Mouse (Mus musculus) cerebral cortex, adult 2 months (tissue): ENCODE measurements around the gene Olfr1339.

Experiments
- WGBS: fragments of 180-500 bp; shearing (Covaris S2); methylation state at CpG from one replicate; pipeline ENCODE4 v1.1.7; 2018; 5-methylcytosine and 5-hydroxymethylcytosine counted together

The Olfr1339 gene

DNA sequence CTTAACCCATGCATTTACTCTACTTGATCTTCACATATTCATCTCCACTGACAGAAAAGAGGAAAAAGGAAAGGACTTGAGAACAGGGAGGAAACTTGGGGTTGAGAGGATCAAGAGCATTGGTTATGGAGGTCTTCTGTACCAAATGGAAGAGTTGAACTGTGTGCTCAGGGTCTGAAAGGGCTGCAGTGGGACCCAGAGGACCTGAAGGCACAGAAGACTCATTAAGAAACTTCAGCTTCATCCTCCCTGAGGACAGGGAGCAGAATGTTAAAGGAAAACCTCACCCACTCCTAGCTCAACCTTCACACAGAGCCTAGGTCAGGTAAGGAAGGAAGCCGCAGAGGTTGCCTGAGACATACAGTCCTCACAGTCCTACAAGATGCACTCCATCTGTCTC is at the start of gene Olfr1339:
Gene Olfr1339 (plus strand): TSS at position 301 of the 400 bp plus-strand sequence.
- 100% methylated on average over 1 of the region's 1 CpGs for WGBS

DNA sequence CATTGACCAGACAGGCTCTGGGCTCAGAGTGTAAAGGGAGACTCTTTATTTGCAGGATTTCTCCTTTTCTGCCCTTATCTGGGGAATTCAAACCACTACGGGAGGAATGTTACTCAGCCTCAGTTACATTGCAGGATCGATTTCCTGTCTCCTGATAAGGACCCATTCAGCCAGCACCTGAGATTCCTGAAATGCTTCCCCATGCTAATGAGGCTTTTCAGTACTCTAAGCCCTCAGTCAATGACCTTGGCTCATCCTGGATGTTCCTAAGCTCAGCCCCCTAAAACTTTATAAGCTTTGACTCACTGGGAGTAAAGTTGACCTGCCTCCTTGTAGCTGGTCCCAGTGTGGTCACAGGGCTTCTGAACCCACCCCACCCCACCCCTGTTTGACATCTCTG is 44.9 kb upstream of the Olfr1339 start:
- 89% methylated on average over 2 of the region's 2 CpGs for WGBS

DNA sequence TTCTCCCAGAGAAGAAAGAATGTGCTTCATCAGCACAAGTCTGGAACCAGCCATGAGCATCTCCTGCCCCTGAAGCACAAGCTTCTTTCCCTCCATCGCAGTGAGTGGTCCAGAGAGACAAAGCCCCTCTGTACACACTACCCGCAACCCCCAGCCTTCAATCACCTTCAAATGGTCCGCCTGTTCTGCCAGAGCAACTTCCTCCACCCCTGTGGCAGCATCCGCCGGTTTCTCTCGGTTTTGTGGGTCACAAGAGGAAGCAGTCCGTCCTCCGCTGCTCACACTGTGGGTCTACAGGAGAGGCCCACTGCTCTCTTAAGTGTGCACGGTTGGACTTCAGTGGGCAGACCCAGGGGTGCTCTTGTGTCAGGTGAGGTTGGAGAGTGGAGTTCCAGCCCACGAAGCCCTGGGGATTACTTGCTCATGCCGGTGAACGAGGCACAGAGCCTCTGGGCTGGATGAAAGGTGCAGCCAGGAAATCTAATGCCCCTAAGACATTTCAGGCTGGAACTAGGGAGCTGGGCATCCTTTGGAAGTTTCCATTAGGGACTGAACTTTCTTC is 39.5 kb upstream of the Olfr1339 start, which contains the start of gene Olfr1342:
Gene Olfr1342 (minus strand): TSS at position 345 of the 562 bp plus-strand sequence.
- WGBS, result 54% methylated on average over 12 of the region's 12 CpGs

DNA sequence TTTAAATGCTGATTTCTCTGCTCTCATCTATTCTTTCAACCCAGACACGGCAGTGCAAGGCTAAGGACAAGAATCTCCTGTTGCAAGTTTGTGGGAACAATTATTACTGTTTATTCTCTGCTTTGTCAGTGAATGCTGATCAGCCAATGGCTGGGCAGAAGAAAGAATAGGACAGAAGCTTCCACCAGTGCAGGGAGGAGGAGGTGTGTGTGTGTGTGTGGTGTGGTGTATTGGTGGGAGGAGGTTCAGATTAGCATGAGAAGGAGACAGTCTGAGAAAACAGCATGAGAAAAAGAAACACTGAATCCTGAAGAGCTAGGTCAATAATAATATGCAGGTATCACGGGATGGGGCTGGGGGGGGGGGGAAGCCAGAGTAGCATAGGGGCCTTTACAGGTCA is 38.2 kb upstream of the Olfr1339 start:
- WGBS, result 39% methylated on average over 2 of the region's 2 CpGs

DNA sequence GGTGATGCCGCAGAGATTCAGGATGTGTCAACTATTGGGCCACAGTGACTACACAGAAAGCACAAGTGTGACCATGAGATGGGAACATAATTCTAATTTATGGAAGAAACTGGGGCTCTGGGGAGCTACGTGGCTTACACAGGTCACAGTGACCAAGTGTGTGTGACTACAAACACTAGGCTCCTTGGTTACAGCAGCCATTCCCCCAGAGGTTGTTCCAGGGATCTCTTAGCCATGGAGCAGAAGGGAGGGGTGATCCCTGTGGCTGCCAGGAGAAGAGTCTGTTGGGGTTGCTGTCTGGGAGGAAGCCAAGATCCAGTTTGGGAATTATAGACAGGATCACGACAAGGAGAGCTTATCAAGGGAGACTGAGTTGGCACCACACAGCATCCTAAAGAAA is 28.8 kb upstream of the Olfr1339 start, which contains the start of gene Olfr1341:
Gene Olfr1341 (plus strand): TSS at position 301 of the 400 bp plus-strand sequence.
- WGBS, result 72% methylated on average over 3 of the region's 3 CpGs

DNA sequence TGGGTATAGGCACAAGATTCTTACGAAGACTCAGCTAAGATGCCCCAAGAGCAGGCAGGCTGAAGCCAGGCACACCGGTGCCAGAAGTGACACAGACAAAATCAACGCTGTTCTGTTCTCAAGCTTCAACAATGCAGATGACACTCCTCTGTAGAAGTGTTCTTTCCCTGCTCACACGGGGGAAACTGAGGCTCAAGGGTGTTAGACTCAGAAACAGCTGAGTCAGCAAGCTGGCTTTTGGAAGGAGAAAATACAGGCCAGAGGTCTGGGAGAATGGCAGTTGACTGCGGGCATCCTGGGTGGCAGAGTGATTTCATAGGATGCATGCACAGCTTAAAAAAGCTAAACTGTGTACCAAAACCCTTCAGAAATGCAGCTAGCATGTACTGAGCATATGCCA is 23.9 kb upstream of the Olfr1339 start:
- 83% methylated on average over 5 of the region's 5 CpGs for WGBS

DNA sequence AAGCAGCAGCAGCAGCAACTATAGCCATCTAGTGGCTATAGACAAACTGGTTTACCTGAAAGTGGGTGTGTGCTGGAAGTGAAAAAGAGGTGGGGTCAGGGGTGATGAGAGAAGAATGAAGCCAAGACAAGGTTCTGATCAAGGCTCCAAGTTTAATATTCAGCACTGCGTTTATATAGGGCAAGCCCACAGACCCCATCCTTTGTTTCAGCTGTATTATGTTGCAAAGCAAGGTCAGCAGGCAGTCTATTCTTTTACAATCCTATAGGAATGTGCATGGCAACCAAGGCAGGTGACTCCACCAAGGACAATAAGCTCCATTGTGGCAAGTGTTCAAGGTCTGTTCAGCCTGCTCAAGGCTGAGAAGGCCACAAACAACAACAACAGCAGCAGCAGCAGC is 20.3 kb upstream of the Olfr1339 start:
- 59% methylated on average over 1 of the region's 1 CpGs for WGBS

DNA sequence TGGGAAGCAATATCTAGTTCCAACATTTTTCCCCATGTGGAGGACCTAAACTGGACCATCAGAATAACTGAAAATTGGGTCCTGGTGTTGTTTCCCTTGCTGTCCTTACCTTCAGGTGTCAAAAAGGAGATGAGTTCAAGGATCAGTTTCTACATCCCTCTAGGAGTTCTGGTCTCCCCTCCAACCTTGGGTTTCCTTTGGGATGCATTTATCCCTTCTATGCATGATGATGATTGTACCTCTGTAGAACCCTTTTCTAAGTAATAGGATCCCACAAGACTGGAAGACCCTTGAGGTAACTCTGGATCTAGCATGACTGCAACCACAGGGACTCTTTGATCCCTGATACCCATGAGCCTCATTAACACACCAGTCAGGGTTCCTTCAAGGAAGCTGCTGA is 12.1 kb upstream of the Olfr1339 start, which contains the start of gene Olfr1340:
Gene Olfr1340 (plus strand): TSS at position 301 of the 400 bp plus-strand sequence.

DNA sequence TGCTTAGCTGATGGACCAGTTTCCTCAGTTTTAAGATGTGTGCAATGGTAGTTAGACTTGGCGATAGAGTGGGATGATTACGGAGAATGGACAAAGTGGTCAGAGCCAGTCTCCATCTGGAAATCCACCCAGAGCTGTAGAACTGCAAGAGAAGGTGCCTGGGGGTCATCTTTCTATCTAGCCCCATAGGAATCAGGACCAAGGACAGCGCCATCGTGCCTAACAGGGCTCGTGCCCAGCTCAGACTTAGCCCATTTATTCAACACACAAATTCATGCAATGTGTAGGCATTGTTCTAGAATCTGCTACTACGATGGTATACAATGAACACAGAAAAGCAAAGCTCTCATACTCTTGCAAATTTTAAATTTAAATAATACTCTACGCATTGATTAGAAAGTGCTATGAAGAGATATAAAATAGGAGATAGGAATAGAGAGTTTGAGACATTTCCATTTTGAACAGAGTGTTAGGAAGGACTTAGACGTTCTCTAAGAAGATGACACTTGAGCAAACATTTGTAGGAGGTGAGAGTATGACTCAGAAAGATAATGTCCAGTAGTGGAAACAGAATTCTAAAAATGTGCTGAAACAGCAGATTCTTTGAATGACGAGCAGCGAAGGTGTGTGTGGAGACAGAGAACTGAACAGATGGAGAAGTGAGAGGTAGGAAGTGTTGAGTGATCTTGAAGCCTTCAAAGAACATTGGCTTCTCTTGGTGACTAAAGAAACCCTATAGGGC is 10.1 kb upstream of the Olfr1339 start:
- 42% methylated on average over 10 of the region's 10 CpGs for WGBS

DNA sequence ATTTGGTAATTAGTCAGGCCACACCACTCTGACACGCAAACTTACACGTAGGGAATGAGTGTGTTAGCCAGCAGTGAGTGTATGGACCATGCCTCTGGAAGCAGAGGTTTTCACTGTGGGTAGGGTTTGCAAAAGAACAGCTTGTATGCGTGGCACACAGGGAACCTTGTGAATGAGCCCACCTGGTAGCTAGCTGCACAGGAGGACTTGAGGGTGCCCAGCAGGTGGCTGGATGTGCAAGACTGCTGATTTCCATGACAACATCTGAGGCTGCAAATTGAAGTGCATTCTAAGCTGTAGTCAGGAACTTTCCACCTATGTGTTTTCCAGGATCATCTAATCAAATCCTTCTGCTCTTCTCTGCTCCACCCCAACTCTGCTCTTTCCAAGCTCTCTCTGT is 7.6 kb downstream of the Olfr1339 start:
- 65% methylated on average over 3 of the region's 3 CpGs for WGBS

DNA sequence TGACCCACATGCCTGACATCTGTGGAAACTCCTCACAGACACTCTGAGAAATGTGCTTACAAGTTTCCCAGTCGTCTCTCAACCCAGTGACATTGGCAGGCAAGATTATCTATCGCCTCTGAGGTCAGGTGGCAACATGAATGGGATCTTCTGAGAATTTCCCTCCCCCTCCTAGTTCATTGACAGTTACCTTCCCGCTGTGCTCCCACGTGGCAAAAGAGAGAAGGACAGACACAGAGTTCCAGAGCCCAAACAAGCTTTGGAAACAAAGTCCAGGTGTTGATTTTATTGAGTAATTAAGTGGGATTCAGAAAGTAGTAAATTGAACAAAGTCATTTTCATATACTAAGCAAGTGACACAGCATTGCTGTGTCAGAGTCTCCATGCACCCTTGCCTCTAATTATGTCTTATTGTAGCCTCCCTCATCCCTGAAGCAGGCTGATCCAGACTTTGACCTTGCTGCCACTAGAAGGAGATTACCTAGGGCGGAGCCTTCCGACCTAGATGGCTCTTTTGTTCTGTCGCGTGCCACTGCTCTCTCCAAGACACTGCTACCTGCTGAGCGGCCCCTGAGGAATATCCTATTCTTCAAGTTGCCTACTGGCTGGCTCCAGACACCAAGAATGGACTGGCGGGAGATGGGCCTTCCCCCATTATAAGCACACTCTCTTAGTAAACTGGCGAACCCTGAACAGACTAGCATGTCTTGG is 9.2 kb downstream of the Olfr1339 start:
- 30% methylated on average over 11 of the region's 11 CpGs for WGBS

DNA sequence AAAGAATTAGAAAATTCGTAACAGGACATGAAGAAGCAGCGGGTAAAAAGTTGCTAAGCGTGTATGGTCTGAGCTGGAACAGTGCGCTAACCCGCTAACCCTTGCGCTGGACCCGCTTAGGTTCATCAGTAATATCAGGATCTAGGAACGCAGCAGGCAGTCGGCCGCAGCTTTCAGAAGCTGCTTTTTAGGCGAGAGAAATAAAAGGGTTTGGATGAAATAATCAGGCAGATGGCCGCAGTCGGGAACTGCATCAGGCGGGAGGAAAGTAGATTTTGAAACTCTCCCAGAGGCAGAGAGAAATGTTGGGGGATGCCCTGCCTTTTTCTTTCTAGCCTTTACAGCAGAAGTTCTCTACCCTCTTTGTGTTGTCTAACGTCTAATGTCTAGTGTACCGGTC is 9.9 kb downstream of the Olfr1339 start:
- WGBS, result 17% methylated on average over 16 of the region's 16 CpGs

DNA sequence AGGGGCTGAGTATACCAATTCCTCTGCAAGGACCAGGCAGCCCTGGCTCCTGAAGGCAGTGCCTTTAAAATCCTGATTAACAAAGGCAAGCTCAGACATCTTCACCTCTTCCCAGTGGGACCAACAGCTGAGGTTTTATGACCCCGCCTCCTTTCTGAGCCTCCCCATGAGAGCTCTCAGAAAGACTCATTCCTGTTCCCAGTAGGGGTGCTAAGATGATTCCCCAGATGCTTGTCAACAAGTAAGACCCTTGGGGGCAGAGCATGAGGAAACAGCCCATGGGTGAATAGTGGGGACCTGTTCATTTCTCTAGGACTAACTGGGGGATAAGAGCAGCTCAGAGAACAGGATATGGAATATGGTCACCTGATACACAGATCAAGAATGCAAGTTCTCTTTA is 26.7 kb downstream of the Olfr1339 start, which contains the start of gene Olfr1338:
Gene Olfr1338 (minus strand): TSS at position 101 of the 400 bp plus-strand sequence.
- WGBS, result 81% methylated on average over 1 of the region's 1 CpGs

DNA sequence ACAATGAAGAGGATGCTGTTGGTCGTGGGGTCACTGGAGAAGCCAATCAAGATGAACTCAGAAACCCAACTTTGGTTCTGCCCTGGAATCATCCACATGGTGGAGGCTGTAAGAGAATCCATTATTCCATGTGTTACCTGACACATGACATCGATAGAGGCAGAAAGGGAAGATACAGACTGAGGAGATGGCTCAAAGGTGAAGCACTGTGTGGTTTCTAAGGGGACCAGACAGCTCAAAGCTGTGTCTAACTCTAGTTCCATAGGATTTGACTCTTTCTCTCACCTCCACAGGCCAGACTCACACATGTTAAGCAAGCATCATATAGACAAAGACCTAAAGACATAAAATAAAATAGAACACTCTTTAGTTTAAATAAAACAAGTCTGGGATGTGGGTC is 50.5 kb downstream of the Olfr1339 start, which contains the start of gene Olfr1337:
Gene Olfr1337 (minus strand): TSS at position 101 of the 400 bp plus-strand sequence.
- WGBS, result 73% methylated on average over 2 of the region's 2 CpGs
